Mouse (Mus musculus) v-Abl transformed pro-B cells (cell line): ENCODE measurements around the gene Tpi1.

Experiments
- in situ Hi-C, 2 experiments: fragments of 400-800 bp; cut with MboI; formaldehyde crosslinking; loops; one replicate each; pipeline ENCODE4 v1.15.1; 2025; ENCODE audit not compliant: unreplicated experiment in 2 of 2

Gene Tpi1

DNA sequence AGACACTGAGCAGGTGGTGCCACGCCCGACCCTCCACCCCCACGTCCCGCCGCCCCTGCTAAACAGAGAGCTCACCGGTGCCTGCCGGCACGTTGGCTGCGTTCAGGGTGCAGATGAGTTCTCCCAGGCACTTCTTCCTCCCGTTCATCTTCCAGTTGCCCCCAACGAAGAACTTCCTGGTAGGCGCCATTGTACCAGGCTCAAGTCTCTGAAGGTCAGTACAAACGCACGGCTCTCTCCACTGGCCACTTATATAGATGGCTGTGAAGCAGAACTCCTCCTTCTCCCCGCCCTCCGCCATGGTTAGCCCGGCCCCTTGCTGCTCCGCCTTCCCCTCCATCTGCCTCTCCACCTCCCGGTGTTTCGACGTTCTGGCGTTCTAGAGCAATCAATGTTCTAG, at the start of gene Tpi1:
TSS of gene Tpi1 (minus strand) at position 364 of the 400 bp plus-strand sequence.
- in situ Hi-C loops: no loop called here

DNA sequence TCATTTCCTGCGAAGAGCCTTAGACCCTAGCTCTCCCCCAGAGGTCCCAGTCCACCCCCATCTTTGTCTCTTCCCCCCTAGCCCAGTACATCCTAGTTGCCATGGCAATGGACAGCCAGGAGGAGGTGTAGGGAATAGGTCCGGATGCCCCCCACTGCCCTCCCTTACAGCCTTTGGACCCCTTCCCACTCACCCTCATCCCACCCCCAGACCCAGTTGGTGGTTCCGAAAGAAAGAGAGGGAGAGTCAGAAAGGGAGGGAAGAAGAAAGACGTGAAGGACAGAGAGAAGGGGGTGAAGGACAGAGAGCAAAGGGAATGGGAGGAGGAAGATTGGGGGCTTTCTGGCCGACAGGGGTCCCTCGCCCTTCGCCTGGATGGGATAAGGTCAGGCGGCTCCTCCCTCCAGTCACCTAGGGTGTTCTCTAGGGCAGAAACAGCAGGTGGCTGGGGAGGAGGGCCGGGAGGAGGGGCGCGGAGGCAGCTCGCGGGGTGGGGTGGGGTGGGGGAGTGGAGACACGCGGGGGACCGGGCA, 49.1 kb upstream of the Tpi1 start:
- in situ Hi-C loops: loop anchor here in 1 of 2 experiments (25.0 kb wide), 1 partner anchor 749 kb away; no protein-coding TSS in a partner anchor

DNA sequence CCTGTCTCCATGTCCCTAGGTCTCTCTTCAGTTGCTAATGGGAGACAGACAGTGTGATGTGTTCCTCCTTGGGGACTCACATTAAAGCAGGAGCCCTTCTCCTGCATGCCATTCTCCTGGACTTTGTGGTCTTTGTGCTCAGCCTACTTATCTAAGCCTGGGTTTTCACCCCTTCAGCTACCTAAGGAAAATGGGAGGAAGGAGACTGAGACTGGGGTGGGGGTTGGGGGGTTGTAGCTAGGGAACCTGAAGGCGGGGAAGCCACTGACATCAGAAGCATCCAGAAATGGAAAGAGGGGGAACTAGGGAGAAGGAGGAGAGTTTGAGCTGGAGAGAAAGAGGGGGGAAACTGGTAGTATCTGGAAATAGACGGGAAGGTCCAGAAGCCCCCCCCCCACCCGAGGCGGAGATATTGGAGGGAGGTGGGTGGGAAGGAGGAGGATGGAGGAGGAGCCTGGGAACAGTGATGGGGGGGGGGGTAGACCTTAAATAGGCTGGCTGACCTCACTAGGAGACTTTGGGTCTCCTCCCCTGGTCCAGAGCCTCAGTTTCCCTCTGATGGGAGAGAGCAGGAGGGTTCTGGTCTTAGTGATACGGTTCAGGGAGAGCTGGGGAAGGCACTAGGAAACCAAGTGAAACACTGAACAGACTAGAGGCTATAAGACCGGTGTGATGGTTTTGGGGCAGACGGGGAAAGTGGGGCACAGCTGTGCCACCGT, 48.5 kb upstream of the Tpi1 start:
- in situ Hi-C loops: loop anchor here in 1 of 2 experiments (25.0 kb wide), 1 partner anchor 750 kb away; no protein-coding TSS in a partner anchor

- in situ Hi-C loops: loop anchor here in 1 of 2 experiments (25.0 kb wide), 1 partner anchor 750 kb away; no protein-coding TSS in a partner anchor
Observed at GRCm38 (mm10) chr6:124861802-124862201, 47.7 kb upstream of the Tpi1 start.

DNA sequence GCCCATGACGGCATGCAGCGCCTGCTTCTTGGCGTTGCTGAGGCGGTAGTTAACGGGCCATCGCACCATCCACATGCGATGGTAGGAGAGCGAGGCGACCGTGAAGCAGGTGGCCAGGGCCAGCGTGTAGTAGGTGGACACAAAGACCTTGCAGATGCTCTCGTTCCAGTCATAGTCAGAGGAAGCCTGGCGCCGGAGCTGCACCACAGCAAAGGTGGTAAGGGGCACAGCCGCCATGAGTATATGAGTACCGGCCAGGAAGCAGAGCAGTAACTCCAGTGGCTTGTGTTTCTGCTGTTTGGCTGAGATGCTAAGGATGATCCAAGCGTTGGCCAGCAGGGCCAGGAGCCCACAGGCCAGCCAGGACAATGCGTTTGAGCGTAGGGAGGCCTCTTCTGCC, 47.2 kb upstream of the Tpi1 start:
- in situ Hi-C loops: loop anchor here in 1 of 2 experiments (25.0 kb wide), 1 partner anchor 751 kb away; no protein-coding TSS in a partner anchor

DNA sequence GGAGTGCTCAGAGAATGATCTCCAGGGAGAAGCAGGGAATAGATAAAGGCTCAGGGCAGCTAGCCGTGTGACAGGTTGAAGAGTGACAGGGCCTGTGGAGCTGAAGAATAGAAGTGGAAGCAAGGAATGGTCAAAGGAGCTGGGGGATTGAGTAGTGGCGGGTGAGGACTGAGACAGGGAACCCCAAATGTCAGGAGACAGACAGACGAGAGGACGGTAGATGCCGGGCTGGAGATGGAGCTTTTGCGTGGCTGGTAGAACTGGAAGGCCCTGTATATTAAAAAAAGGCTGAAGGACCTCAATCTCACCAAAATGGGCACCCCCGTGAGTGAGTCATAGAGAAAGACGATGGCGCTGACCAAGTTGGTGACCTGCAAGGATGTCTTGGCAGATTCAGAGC, 46.4 kb upstream of the Tpi1 start:
- in situ Hi-C loops: loop anchor here in 1 of 2 experiments (25.0 kb wide), 1 partner anchor 752 kb away; no protein-coding TSS in a partner anchor

DNA sequence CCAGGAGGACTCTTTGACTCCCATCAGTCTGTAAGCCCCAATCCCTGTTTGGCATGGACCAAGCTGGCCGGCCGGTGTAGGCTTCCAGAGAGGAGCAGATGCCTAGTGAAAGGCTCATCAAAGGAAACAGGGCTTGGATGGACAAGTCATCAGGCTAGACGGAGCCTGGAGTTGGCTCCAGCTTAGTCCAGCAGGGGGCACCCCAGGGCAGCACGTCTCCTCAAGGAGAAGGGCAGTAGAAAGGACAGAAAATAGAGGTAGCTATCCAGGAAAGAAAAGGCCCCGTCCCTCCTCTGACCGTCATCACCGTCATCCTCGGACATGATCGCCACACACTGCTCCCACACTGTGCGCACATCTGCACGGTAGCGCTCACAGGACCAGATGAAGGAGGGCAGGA, 45.6 kb upstream of the Tpi1 start:
- in situ Hi-C loops: loop anchor here in 1 of 2 experiments (10.0 to 25.0 kb wide), 2 partner anchors 105 to 753 kb away; partner anchors contain the start of gene Cops7a

GRCm38 (mm10) chr6:124858561-124859318, 44.6 kb upstream of the Tpi1 start:
- in situ Hi-C loops: loop anchor here in 1 of 2 experiments (10.0 to 25.0 kb wide), 2 partner anchors 106 to 754 kb away; partner anchors contain the start of gene Cops7a

- in situ Hi-C loops: loop anchor here in 1 of 2 experiments (10.0 to 25.0 kb wide), 2 partner anchors 107 to 754 kb away; partner anchors contain the start of gene Cops7a
Observed at GRCm38 (mm10) chr6:124857840-124858530, 43.9 kb upstream of the Tpi1 start.

DNA sequence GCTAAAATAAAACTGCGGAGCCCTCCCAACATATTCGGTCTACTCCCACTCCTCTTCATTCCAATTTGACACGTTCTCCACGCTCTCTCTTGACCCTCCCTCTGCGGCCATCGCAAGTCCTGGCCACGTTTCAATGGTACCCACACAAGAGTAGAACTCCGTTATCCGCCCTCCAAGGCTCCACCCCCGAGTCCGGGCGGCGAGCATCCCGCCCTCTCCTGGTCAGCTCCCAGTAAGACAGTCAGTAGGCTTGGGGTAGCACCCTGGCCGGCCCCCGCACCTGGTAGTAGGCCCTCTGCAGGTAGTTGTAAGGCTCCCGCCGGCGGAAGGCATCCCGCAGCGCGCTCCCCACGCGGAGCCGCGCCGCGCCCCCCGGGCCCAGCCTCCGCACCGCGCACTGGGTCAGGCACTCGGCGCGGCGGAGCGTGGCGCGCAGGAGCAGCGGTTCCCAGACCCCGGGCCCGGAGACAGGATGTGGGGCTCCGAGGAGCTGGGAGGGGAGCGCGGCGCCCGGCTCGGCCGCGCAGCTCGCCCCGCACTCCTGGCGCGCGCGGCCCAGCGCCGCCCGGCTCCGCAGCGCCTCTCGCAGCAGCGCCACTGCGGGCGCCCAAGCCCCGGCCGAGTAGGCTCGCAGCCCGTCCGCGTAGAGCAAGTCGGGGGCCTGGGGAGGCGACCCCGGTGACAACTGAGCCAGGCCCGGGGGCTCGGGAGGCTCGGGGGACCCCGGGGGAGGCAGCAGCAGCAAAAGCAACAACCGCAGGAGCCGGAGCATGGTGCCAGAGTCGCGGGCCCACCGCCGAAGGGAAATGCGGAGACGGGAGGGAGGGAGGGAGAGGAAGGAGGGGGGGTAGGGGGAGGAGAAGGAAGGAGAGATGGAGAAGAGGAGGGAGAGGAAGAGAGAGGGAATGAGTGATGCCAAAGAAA, 43.1 kb upstream of the Tpi1 start, which contains the start of gene P3h3:
TSS of gene P3h3 (minus strand) at position 837 of the 924 bp plus-strand sequence.
- in situ Hi-C loops: loop anchor here in 1 of 2 experiments (10.0 to 25.0 kb wide), 2 partner anchors 108 to 755 kb away; partner anchors contain the start of gene Cops7a

- in situ Hi-C loops: loop anchor here in 1 of 2 experiments (10.0 to 25.0 kb wide), 2 partner anchors 108 to 756 kb away; partner anchors contain the start of gene Cops7a
Observed at GRCm38 (mm10) chr6:124856321-124856720, 42.2 kb upstream of the Tpi1 start.

DNA sequence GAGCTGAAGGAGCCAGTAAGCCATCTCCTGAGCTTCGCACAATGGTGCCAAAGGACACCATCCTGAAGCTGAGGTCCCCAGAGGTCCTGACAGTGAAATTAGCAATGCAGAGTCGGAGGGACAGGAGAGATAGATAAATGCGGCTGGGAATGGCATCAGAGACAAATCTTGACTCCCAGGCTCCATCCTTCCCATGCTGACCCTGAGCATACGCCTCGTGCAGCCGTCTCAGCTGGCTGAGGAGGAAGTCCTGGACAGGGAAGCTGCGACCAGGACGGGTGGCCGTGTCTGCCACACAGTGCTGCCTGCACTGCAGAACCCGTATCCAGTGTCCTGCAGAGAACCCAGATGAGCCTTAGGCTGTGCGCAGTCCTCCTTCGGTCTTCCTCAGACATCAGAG, 40.6 kb upstream of the Tpi1 start:
- in situ Hi-C loops: loop anchor here in 1 of 2 experiments (10.0 to 25.0 kb wide), 2 partner anchors 110 to 758 kb away; partner anchors contain the start of gene Cops7a

DNA sequence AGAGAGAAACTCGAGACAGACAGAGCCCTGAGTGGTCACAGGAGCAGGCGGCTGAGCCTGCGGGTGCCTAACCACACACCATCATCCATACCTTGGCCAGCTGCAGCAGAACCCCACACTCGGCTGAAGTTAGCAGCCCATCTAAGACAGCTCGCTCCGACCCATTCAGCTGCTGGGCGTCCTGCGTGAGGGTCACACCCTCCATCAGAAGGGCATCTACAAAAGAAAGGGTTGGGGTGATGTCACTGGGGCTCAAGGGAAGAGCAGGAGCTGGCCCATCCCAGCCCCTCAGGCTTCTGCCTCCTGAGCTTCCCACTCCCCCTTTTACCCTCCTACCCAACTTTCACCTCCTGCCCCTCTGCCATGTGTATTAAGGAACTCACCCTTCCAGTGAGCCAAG, 36.4 kb upstream of the Tpi1 start:
- in situ Hi-C loops: loop anchor here in 1 of 2 experiments (10.0 to 25.0 kb wide), 2 partner anchors 114 to 762 kb away; partner anchors contain the start of gene Cops7a

GRCm38 (mm10) chr6:124847305-124847704, 33.2 kb upstream of the Tpi1 start:
- in situ Hi-C loops: no loop called here

DNA sequence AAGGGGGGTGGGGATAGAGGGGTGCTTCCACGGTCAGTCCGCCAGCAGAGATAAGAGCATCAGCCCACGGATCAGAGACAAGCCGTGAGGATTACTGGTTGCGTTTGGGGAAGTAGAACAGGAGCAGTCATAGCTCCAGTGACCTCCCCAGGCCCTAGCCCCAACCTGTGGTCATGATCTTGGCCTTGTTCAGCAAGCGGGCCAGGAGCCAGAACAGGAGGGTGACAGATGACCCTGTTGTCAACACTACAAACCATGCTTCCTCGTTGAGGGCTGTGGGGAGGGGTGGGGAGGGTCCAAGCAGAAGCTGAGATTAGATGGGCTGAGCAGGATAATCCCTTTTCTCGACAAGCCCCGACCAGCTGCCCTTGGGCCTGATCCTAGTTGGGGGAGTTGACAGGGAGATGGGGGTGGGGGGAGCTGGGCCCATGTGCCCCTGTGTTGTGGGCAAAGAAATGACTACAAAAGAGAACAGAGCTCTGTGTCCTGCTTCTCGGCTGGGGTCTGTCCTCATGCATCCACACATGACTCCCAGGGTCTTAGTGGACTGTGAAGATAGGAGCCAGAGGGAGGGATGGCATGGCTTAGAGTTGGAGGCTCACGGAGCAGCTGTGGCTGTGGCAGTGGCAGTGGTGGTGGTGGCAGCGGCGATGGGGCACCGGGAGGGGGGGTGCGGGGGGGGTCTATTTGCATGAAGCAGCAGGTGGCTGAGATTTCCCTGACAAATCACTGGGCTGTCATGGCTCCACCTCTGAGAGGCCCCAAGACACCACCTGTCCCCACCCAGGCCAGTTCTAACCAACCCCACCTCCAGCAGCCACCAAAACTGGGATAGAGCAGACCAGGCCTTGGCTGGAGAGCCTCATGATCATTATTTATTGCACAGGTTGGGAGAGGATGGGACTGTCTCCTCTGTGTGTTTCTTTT, 26.4 kb upstream of the Tpi1 start, which contains the start of gene Gnb3:
TSS of gene Gnb3 (minus strand) at position 35 of the 927 bp plus-strand sequence.
- in situ Hi-C loops: no loop called here

DNA sequence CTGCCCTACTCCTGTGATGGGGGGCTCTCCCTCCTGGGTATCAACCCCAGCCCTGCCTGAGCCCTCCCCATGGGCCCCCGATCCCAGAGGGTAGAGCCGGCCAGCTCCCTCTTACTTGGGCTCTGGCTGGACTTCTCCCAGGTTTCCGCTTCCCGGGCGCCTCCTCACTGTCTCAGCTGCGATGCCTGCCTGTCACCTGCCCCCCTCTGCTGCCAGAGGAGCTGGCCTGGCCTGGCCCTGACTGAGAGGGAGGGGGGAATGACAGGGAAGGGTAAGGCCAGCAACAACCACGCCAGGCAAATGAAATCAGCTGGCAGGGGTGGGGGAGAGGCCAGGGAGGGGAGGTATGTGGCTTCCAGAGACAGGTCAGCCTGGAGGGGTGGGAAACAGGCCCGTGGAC, 25.7 kb upstream of the Tpi1 start:
- in situ Hi-C loops: no loop called here

GRCm38 (mm10) chr6:124836411-124836810, 22.3 kb upstream of the Tpi1 start:
- in situ Hi-C loops: no loop called here

- in situ Hi-C loops: no loop called here
Observed at GRCm38 (mm10) chr6:124835531-124835930, 21.4 kb upstream of the Tpi1 start.
